Mouse (Mus musculus) testis, adult 2 months (tissue): ENCODE measurements around the gene Gm5431.

Experiments
- CTCF ChIP-seq: fragments of 200-500 bp; IDR thresholded peaks from 2 replicates; pipeline ENCODE4 v1.5.1; 2012; ENCODE audit warnings: low read depth, mild to moderate bottlenecking, inconsistent platforms, low read length, moderate library complexity; ENCODE audit not compliant: control insufficient read depth, insufficient read depth, insufficient replicate concordance
- POLR2A ChIP-seq: fragments of 200-500 bp; IDR thresholded peaks from 2 replicates; pipeline ENCODE4 v1.6.1; 2012; ENCODE audit warnings: low read depth, mild to moderate bottlenecking, inconsistent platforms, low read length, moderate library complexity; ENCODE audit not compliant: control insufficient read depth

DNA sequence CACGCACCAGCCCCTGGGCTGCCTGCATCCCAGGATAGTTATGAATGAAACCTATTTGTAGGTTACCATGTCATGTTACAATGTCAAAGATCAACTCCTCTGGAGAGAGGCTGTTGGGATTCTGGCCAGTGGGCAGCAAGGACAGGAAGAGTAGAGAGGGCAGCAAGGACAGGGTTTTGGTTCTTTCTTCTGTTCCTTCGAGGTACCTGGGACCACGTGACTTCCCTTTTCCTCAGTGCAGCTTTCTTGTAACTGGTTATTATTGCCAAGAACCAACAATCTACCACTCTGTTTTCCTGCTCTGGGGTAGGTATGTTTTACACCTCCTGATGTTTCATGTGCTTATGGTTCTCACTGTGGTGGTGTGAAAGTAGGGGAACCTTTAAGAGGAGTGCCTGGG, 38.2 kb downstream of the Gm5431 start:
- TF ChIP-seq CTCF, result no peak
- TF ChIP-seq POLR2A, result no peak
